Mouse (Mus musculus): Measurements from ENCODE around the gene Prex1.

GRCm38 (mm10) chr2:166730567-166730915 lies 16.9 kb upstream of the Prex1 start:
- no peak for TF ChIP-seq GATA1 (IDR thresholded peaks at IDR 0.05; ENCODE audit: low read length)
- TF ChIP-seq TAL1 (IDR thresholded peaks at IDR 0.05; ENCODE audit: low read length): no peak

All from erythroblast, embryonic 14.5 days (primary cell).